Mouse (Mus musculus): ENCODE measurements around the gene Pdcd11.

Gene Pdcd11

GRCm38 (mm10) chr19:47168793-47169412 lies 78.3 kb downstream of the Pdcd11 start:
- peak; percentile 73 to 86 for DNase-seq (ENCODE audit: low spot score in 2 of 2)

GRCm38 (mm10) chr19:47174515-47174914 lies 83.9 kb downstream of the Pdcd11 start:
- no peak for DNase-seq (ENCODE audit: low spot score in 2 of 2)

- DNase-seq (ENCODE audit: low spot score in 2 of 2): no peak
Observed at GRCm38 (mm10) chr19:47175472-47175871, 84.9 kb downstream of the Pdcd11 start.

GRCm38 (mm10) chr19:47176916-47177505 lies 86.4 kb downstream of the Pdcd11 start:
- DNase-seq (ENCODE audit: low spot score in 2 of 2): no peak

- no peak for DNase-seq (ENCODE audit: low spot score in 2 of 2)
Observed at GRCm38 (mm10) chr19:47178001-47178400, 87.4 kb downstream of the Pdcd11 start.

- DNase-seq (ENCODE audit: low spot score in 2 of 2): peak in 1 of 2 experiments; percentile 44
Observed at GRCm38 (mm10) chr19:47178431-47179271, 88.1 kb downstream of the Pdcd11 start, which contains the start of gene Neurl1a. Neurl1a (plus strand) TSS chr19:47178820.

- no peak for DNase-seq (ENCODE audit: low spot score in 2 of 2)
Observed at GRCm38 (mm10) chr19:47179272-47179809, 88.8 kb downstream of the Pdcd11 start.

GRCm38 (mm10) chr19:47180011-47180410 lies 89.4 kb downstream of the Pdcd11 start:
- no peak for DNase-seq (ENCODE audit: low spot score in 2 of 2)

Measured in urinary bladder, postnatal 4 days (tissue).